Mouse (Mus musculus) small intestine, adult 2 months (tissue): ENCODE results near the gene 4930469K13Rik.

Source experiments
- CTCF ChIP-seq: fragments of 200-500 bp; IDR thresholded peaks from 2 replicates; pipeline ENCODE4 v1.5.1; 2012; ENCODE audit warnings: low read depth, mild to moderate bottlenecking, control low read depth, inconsistent platforms, low read length, moderate library complexity, mixed read lengths; ENCODE audit not compliant: insufficient replicate concordance, insufficient read length; ENCODE audit errors: extremely low read depth
- POLR2A ChIP-seq: fragments of 200-500 bp; IDR thresholded peaks from 2 replicates; pipeline ENCODE4 v1.6.1; 2012; ENCODE audit warnings: low read depth, mild to moderate bottlenecking, control low read depth, inconsistent platforms, low read length, moderate library complexity

GRCm38 (mm10) chr11:34146934-34147333 lies 48.6 kb upstream of the 4930469K13Rik start:
- no peak for TF ChIP-seq CTCF
- no peak for TF ChIP-seq POLR2A
